Mouse (Mus musculus) layer of hippocampus, postnatal 14 days (tissue): Measurements from ENCODE around the gene Dbr1. TPM values are rescaled to one million over a fixed set of nuclear protein-coding genes. Genes with fewer than 3 reads are reported as not detected.

ENCODE experiments used
- DNase-seq, 2 experiments: peaks; one replicate each; pipeline ENCODE4 v3.0.0; 2021 to 2022; ENCODE audit warnings: low spot score in 2 of 2, mixed read lengths in 1 of 2
- total RNA-seq, 2 experiments: library from RNA; stranded (reverse); gene quantifications; 2 replicates each; pipeline ENCODE4 v1.2.3; 2021

The Dbr1 gene
- total RNA-seq, 2 experiments from 2014 or later = 10.4 to 13.5 TPM

- DNase-seq = no peak
Observed at GRCm38 (mm10) chr9:99612202-99612601, 36.6 kb downstream of the Dbr1 start, which contains the start of gene A4gnt. A4gnt (plus strand) TSS chr9:99612502.

- DNase-seq = no peak
Observed at GRCm38 (mm10) chr9:99619688-99620087, 44.1 kb downstream of the Dbr1 start.

GRCm38 (mm10) chr9:99620196-99620595 is 44.6 kb downstream of the Dbr1 start:
- no peak for DNase-seq

GRCm38 (mm10) chr9:99622034-99622433 is 46.4 kb downstream of the Dbr1 start:
- no peak for DNase-seq

- DNase-seq = no peak
Observed at GRCm38 (mm10) chr9:99622966-99623365, 47.4 kb downstream of the Dbr1 start.

GRCm38 (mm10) chr9:99624117-99624516 is 48.5 kb downstream of the Dbr1 start:
- DNase-seq = no peak

DNA sequence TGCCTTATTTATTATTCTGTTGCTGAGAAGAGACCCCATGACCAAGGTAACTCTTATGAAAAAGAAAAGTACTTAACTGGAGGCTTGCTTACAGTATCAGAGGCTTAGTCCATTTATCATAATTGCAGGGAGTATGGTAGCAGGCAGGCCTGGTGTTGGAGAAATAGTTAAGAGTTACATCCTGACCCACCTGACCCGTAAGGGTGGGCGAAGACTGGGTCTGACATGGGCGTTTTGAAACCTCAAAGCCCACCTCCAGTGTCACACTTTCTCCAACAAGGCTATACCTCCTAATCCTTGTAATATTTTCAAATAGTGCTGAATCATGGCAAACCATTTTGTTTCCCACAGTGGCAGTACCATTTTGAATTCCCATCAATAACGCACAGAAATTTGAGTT is 53.0 kb downstream of the Dbr1 start:
- DNase-seq = no peak

- peak; percentile 70 to 77 for DNase-seq
Observed at GRCm38 (mm10) chr9:99629281-99630011, 53.8 kb downstream of the Dbr1 start, which contains the start of gene Dzip1l. Dzip1l (plus strand) TSS chr9:99629496.

DNA sequence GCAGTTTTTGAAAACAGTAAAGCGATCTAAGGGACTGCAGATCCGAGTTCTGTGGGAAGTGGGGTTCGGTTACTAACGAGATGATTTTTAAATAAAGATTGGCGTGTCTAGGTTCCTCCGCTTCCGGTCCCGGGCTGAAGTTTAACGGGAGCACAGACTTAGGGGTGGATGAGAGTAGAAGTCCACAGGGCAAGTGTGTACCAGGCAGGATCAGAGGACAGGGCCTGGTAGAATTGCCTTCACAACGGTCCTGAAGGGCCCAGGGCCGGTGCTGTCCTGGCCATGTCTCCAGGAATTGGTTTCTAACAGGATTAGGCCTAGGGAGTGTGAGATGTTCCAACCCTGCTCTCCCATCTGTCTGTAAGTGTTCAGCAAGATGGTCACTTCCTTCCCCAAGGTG is 54.5 kb downstream of the Dbr1 start:
- no peak for DNase-seq

DNA sequence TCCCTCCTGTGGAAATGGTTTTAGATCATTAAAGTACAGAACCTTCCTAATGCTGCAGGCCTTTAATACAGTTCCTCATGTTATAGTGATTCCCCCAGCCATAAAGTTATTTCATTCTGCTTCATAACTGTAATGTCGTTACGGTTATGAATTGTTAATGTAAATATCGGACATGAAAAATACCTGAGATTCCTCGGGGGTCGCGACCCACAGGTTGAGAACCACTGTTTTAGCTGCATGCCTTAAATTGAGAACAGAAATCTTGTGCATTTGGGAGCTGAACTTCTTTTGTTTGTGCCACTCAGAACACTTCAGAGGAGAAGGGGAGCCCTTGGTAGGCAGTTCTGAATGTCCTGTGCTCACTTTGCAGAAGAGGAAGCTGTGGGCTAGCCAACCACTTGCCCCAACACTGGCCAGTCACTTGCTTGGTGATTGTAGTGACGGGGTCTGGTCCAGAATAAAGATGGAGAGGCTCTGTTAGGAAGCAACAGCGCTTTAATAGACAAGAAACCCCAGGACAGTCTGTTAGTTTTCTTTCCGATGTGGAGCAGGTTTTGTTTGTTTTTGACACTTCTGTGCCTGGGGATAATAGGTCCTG is 55.0 kb downstream of the Dbr1 start:
- peak; percentile 21 to 58 for DNase-seq

DNA sequence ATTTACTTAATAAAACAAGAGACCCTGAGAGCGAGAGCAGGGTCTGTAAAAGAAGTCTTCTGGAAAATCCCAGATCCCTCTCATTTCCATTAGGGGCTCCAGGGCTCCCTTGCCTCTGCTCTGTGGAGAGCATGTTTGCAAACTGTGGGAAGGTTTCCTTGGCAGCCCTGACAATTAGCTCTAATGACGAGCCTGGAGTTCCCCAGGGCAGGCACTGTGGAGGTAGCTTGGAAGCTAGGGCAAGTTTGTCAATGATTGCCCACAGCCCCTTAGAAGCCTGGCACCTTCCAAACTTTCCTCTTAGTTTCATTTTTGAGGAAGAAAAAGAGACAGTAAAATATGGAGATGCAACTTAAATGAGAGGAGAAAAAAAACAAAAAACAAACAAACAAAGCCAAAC is 56.2 kb downstream of the Dbr1 start:
- peak; percentile 14 to 49 for DNase-seq

DNA sequence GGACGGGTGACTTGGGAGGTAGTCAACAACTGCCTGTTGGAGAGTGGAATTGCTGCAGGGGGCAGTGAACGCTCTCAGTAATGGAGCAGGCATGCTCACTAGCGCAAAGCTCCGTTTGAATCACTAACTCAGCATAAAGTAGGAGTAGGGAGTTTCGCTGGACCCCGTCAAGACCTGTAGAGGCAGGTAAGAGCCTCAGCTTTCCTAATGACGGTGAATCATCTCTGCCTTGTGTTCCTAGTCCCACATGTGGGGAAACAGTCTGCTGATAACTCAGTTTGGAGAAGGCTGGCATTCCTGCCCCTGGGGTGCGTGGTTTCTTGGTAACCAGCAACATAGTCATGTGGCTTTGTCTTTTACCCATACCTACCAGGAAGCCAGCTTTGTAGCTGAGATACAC is 56.7 kb downstream of the Dbr1 start:
- no peak for DNase-seq

Other genes starting within 250 kb of the Dbr1 start
- 1 to 10 TPM; 1.3 to 1.8 TPM for gene Esyt3, start 217.2 kb upstream of the Dbr1 start, total RNA-seq
- 100 to 1,000 TPM; 102 to 109 TPM for gene Mras, start 138.4 kb upstream of the Dbr1 start, total RNA-seq
- 1 to 10 TPM in 1 of 2 experiments, under 1 TPM in 1; 0.64 to 1.1 TPM for gene Nme9, start 124.3 kb upstream of the Dbr1 start, total RNA-seq
- 10 to 100 TPM; 53.3 to 53.7 TPM for gene Armc8, start 6.9 kb upstream of the Dbr1 start, total RNA-seq
- not detected for gene A4gnt, start 36.7 kb downstream of the Dbr1 start, total RNA-seq
- 10 to 100 TPM; 24.7 to 29.2 TPM for gene Dzip1l, start 53.7 kb downstream of the Dbr1 start, total RNA-seq
- gene Cldn18, start 141.5 kb downstream of the Dbr1 start, total RNA-seq = not detected